Mouse (Mus musculus): ENCODE results near the gene Dll4.

Gene Dll4

GRCm38 (mm10) chr2:119312380-119312958 lies 13.1 kb upstream of the Dll4 start:
- DNase-seq, result no peak

GRCm38 (mm10) chr2:119313780-119314479 lies 11.7 kb upstream of the Dll4 start:
- no peak for DNase-seq

GRCm38 (mm10) chr2:119314742-119315310 lies 10.8 kb upstream of the Dll4 start:
- DNase-seq, result no peak

- DNase-seq, result peak; percentile 76
These were observed 7.4 kb upstream of the Dll4 start for GRCm38 (mm10) chr2:119318043-119318710.

- DNase-seq, result no peak
These were observed 5.0 kb upstream of the Dll4 start for GRCm38 (mm10) chr2:119320571-119320970.

GRCm38 (mm10) chr2:119321771-119322586 lies 3.6 kb upstream of the Dll4 start:
- DNase-seq, result no peak

- DNase-seq, result peak; percentile 25
These were observed 2.8 kb upstream of the Dll4 start for GRCm38 (mm10) chr2:119322587-119323300.

DNA sequence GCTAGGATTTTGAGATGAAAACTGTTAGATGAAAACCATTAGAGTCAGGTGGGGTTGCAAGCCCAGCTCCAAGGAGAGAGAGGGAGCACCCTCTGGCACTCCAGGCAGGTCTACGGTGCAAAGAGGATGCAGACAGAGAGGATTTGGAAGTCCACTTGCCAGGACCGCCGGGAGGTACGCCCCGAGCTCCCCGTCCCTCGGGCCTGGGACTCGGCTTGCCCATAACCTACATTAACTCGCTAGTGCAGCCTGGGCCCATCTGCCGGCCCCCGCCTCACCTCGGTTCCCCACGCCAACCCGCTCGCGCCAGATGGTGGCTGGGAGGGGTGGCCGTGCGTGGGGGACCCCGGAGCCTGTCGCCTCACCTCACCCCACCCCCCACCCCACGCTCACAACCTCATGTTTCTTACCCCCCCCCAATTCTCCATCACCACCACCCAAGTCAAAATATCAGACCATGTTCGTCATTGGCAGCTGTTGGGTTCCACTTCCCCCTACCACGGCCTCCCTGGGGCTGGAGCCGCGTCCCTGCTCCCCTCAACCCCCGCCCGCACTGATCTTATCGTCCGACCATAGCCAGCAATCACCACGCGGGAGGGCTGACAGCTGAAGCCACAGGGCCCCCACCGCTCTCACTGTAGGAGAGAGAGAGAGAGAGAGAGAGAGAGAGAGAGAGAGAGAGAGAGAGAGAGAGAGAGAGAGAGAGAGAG lies 1.6 kb upstream of the Dll4 start:
- DNase-seq, result no peak

DNA sequence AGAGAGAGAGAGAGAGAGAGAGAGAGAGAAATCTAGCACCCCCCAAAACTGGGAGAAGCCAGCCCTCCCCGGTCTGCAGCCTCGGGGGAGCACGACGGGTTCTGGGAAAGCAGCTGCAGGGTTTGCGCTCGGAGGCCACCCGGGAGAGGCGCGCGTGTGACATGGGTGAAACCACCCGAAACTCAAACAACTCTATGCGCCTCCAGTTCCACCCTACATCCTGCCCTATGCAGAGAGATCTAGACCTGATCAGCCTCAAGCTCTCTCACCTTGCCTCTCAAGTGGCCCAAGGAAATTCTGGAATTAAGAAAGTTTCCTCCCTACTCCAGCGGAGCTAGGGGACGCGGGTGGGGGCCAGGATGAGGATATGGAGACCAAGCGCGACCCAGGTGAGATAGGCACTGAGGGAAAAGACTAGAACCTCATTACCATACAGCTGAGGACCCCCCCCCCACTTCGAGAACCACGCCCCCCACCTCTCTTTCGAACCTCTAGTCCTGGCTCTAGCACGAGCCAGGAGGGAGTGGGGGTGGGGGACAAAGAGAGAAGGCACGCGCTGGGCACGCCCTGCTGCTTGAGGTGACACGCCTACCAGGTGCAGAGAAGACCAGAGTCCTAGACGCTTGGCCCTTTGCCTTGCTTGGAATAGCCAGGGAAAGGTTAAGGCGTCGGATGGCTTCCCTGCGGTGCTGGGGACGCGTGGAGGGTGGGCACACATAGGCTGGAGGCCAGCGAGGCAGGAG lies 837 bp upstream of the Dll4 start:
- DNase-seq, result peak; percentile 69

GRCm38 (mm10) chr2:119326161-119327101 lies 847 bp downstream of the Dll4 start:
- peak; percentile 51 for DNase-seq

GRCm38 (mm10) chr2:119327102-119327480 lies 1.5 kb downstream of the Dll4 start:
- DNase-seq, result peak; percentile 75

DNA sequence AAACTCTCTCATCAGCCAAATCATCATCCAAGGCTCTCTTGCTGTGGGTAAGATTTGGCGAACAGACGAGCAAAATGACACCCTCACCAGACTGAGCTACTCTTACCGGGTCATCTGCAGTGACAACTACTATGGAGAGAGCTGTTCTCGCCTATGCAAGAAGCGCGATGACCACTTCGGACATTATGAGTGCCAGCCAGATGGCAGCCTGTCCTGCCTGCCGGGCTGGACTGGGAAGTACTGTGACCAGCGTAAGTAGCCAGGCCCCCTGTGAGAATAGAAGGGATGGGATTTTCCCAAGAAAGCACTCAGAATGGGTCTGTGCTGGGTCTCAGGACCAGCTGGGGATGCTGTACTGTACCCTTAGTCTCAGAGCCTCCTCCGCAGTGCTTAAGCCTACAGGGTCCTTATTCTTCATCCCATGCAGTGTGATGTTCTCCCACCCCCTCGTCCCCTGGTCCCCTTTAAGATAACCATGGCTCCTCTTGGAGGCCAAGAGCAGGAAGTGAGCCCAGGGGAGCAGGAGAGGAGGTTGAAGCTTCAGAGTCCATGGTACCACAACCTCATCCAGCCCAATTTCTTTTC lies 2.5 kb downstream of the Dll4 start:
- no peak for DNase-seq

DNA sequence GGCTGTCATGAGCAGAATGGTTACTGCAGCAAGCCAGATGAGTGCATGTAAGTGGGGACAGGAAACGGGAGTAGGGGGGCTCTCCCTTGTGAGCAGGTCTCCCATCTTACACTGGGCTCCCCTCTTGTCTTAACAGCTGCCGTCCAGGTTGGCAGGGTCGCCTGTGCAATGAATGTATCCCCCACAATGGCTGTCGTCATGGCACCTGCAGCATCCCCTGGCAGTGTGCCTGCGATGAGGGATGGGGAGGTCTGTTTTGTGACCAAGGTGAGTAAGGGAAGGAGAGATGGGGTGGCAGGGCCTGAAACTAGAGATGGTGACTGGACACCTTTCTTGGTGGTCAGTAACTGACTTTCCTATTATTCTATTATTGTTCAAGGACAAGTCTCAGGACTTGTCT lies 3.0 kb downstream of the Dll4 start:
- no peak for DNase-seq

GRCm38 (mm10) chr2:119329123-119329817 lies 3.7 kb downstream of the Dll4 start:
- DNase-seq, result no peak

DNA sequence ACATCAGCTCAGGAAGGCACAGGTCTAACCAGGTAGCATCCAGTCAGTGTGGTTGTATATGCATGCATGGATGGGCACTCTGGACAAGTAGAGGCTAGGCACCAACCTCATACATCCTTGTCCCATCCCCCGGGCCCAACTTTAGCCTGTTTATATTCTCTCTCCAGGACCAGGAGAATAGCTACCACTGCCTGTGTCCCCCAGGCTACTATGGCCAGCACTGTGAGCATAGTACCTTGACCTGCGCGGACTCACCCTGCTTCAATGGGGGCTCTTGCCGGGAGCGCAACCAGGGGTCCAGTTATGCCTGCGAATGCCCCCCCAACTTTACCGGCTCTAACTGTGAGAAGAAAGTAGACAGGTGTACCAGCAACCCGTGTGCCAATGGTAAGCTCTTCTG lies 5.2 kb downstream of the Dll4 start:
- no peak for DNase-seq

DNA sequence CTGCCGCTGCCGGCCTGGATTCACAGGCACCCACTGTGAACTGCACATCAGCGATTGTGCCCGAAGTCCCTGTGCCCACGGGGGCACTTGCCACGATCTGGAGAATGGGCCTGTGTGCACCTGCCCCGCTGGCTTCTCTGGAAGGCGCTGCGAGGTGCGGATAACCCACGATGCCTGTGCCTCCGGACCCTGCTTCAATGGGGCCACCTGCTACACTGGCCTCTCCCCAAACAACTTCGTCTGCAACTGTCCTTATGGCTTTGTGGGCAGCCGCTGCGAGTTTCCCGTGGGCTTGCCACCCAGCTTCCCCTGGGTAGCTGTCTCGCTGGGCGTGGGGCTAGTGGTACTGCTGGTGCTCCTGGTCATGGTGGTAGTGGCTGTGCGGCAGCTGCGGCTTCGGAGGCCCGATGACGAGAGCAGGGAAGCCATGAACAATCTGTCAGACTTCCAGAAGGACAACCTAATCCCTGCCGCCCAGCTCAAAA lies 6.6 kb downstream of the Dll4 start:
- DNase-seq, result no peak

GRCm38 (mm10) chr2:119334135-119334534 lies 8.6 kb downstream of the Dll4 start:
- DNase-seq, result no peak

DNA sequence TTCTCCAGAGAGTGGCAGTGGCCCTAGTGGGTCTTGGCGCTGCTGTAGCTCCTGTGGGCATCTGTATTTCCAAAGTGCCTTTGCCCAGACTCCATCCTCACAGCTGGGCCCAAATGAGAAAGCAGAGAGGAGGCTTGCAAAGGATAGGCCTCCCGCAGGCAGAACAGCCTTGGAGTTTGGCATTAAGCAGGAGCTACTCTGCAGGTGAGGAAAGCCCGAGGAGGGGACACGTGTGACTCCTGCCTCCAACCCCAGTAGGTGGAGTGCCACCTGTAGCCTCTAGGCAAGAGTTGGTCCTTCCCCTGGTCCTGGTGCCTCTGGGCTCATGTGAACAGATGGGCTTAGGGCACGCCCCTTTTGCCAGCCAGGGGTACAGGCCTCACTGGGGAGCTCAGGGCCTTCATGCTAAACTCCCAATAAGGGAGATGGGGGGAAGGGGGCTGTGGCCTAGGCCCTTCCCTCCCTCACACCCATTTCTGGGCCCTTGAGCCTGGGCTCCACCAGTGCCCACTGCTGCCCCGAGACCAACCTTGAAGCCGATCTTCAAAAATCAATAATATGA lies 9.5 kb downstream of the Dll4 start:
- no peak for DNase-seq

Data from kidney, adult 18-20 months (tissue).